Mouse (Mus musculus): ENCODE data around the gene Recql5. TPM values are rescaled to one million over a fixed set of nuclear protein-coding genes. Genes with fewer than 3 reads are reported as not detected.

The Recql5 gene
- polyA plus RNA-seq, 3 experiments from 2014 or later, result 18.2 to 30.3 (median 23.7) TPM

DNA sequence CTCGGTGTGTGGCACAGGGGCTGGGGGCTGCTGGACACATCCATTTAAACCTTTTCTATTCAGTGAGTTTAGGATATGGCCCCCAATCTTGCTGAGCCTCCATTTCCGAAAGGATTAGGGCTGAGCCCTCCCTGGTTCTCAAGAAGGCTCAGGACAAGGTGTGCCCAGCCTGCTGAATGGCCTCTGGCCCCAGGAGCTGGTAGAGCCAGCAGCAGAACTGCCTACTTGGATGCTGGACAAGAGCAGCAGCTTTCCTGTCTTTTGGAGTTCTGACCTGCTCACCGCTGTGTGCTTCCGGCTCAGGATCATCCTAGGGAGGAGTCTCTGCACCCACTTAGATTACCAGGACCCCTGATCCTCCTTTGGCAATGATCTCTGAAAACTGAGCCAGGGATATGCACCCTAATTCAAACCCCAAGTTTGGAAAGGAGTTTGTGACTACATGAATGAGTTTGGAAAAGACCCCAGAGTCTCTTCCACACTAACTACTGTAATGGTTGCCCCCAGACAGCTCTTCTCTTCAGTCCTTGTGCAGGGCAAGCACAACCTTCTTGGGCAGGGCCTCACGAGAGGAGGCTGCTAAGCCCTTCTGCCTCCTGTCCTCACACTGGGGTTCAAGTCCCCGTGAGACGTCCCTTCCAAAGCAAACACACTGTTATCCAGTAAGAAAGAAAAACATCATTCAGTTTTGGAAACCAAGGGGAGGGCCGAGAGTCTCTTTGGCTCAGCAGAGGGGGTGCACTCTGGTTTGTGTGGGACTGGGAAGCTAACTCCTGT, 32.5 kb downstream of the Recql5 start:
- ATAC-seq, result no peak

DNA sequence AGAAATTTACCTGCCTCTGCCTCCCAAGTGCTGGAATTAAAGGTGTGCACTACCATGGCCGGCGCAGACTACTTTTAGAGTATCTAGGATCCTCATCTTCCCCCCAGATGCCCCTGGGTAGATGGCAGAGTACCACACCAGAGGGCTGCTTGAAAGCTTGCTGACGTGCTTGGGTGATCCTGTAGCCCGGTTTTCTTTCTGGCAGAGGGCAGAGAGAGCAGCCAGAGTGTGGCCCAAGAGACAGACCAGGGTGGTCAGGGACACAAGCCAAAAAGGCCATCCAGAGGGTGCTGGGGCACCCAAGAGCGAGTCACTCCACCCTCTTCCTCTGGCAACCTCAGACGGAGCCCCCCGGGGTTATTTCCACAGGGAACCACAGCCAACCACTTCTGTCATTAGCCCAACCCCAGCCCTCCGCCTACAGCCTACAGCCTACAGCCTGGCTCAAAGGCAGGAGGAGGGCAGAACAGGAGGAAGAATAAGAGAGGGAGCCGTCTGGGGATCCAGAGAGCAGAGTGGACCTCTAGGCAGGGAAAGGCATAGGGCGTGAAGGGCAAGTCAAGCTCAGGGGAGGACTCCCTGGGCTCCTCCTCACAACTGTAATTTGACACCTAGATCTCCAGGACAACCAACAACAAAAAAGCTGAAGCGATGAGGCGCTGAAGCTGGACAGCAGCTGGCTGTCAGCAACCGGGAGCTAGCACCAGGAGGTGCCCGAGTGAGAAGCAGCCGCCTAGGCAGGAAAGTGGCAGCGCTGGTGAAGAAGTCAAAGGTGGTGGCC, 33.6 kb downstream of the Recql5 start, which contains the start of gene Smim5:
Smim5 (plus strand) TSS at position 481 of the 781 bp plus-strand sequence.
- no peak for ATAC-seq

DNA sequence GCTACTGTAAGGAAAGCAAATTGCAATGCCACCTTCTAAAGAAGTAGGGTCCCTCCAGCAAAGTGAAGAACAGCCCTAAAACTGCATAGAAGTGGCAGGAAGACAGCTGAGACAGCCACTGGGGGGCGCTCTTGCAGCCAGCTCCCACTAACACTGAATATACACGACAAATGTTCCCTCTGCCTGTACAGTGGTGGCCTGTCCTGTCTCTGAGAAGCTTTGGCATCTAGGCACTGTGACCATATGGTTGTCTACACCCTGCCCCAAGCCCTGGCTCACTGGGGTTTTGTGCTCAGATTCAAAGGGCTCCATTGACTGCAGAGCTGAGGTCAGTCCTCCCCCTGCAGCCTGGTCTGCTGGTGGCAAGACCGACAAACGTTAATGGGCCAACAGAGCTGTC, 34.4 kb downstream of the Recql5 start:
- ATAC-seq, result no peak

DNA sequence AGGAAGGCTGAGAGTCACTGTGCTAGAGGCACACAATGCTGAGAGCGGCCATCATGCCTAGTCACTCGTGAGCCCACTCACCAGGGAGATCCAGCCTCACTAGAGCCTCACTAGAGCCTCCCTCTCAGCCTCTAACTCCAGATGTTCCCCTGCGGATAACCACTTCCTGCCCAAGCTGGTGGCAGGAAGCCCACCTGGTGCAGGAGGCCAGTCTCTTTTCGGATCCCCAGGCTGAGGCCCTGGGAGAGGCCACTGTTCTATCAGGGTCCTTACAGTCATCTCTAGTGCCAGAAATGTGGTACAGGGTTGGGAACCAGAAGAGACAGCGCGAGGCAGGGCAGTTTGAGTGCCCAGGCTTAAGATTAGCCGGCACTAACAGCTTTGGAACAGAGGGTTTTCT, 34.8 kb downstream of the Recql5 start:
- no peak for ATAC-seq

DNA sequence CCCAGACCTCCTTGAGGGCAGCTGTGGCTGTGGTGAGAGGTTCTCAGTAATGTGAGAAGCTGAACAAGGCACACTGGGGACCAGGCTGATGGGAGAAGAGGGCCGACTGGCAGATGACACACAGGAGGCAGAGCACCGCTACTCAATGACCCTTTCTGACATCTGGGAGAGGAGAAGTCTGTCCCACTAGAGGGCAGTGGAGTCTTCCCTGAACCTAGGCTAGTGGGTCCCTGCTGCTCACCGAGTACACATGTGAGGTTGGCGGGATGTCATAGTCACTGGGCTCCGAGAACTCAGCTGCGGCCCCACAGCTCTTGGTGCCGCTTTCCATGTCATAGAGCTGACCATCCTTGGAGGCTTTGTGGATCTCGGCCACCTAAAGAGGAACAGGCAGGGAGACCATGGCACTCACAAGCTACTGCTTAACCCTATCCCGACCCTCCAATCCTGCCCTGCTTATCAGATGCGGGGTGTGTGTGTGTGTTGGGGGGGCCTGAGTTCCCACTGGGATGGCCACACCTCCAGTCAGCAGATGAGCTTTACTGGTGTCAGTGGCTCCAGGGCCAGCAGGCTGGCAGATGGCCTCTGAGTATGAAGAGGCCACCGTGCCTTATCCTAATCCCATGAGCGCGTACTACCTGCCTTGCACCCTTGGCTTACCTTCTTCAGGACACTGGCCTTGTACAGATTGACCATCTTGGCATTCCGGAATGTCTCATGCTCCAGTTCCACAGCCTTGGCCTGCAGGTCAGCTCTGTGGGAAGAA, 38.3 kb downstream of the Recql5 start:
- ATAC-seq, result no peak

DNA sequence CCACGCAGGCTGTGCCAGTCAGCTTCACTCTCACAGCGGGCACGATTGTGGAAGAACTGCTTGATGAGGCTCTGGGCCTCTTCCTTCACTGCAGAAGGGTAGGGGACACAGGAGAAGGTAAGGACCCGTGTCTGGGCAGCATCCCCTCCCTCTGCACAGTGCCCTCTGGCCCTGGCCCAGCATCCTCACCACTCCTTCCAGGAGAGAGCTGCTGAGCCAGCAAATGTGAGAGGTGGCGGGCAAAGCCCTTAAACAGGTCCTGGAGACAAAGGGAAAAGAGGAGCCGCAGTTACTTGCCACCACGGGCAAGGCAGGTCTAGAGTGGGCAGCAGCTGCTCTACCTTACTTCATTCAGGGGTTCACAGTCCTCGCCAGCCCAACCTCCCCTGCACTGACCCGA, 40.2 kb downstream of the Recql5 start:
- ATAC-seq, result no peak

DNA sequence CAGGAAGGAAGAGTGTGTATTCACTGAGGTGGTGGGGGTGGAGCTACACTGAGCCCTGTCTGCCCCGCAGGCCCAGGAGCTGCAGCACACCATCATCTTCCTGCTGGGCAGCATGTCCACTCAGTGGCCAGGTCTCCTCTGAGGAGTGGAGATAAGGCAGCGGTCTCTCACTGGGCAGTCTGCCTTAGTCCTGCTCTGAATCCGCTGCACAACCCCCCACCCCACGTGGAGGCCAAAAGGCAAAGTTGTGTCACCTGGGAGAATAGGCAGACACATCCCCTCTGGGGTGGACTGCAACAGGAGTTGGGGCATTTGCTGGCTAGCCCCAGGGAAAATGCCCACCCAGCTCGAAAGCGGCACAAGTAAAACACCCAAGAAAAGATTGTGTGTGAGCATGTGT, 41.1 kb downstream of the Recql5 start:
- ATAC-seq, result no peak

DNA sequence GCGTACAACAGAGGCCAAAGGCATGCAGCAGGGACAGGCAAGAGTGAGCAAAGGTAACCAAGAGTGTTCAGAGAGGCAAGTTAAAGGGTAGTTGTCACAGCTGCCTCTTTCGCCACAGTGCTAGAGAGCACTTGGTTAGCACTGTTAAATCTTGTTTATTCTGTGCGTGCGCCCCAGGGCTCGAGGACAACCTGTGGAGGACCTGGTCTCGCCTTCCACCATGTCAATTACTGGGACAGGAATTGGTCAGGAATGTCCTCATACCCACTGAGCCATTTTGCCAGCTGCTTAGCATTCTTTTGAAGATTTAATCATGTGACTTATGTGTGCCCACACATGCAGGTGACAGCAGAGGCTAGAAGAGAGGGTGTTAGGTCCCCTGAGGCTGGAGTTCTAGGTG, 44.1 kb downstream of the Recql5 start:
- ATAC-seq, result no peak

DNA sequence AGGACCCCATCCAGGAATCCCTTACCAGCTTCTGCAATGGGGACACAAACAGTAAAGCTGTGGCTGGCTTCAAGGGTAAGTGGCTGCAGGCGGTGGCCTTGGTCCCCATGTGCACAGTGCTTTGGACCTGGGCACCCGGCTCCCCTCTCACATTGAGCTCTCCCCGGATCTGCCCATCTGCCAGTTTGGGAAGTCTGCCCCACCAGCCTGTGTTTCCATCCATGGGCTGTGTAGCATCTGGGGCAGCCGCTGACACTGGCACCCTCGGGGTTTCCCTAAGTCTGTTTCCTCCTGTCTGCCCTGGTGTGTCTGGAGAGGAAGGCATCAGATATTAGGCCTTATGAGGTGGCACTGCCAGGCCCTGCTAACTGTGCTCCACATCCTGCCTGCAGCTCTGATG, 45.3 kb downstream of the Recql5 start:
- no peak for ATAC-seq

DNA sequence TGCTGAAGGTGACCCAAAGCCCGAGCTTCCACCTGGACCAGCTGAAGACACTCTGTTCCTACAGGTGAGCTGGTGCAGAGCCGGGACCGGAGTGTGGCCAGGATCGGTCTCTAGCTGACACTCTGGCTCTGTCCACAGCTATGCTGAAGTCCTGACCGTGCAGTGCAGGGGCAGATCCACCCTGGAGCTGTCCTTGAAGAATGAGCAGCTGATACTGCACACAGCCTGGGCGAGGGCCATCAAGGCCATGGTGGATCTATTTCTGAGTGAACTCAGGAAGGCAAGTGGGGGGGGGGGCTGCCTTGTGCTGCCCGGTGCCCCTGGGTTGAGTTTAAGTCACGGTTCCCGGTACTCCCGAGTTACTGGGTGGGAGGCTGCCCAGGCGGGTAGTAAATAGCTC, 46.8 kb downstream of the Recql5 start:
- ATAC-seq, result no peak

DNA sequence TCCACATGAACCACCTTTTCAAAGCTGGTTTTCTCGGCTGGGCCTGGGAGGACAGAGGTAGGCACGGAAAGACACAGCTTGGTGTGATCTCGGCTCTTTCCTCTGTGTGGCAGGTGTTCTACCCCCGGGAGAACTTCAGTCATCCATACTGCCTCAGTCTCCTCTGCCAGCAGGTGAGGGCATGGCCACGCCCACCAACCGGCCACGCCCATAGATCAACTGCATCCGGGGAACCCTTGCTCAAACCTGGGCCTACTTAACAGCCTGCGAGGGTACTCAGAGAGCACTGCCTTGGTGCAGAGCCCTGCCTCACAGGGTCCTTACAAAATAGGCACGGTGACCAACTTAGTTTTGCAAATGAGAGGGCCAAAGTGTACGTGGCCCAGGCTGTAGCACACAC, 48.0 kb downstream of the Recql5 start:
- no peak for ATAC-seq

DNA sequence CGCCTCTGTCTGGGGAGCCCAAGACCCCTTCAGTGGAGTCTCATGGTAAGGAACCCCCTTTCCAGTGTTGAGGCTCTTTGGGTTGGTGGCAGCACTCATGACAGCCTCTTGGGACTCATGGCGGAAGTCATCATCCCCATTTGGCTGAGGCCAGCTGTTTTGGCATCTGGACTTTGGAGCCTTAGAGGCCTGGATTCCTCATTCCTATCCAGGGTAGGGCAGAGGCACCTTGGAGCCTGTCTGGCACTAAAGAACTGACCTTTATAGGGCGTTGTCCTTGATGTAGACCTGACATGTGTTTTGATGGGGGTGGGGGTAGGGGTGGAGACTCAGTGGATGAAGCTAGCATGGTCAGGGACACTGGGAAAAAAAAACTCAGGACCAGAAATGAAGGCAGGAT, 48.9 kb downstream of the Recql5 start:
- ATAC-seq, result no peak

DNA sequence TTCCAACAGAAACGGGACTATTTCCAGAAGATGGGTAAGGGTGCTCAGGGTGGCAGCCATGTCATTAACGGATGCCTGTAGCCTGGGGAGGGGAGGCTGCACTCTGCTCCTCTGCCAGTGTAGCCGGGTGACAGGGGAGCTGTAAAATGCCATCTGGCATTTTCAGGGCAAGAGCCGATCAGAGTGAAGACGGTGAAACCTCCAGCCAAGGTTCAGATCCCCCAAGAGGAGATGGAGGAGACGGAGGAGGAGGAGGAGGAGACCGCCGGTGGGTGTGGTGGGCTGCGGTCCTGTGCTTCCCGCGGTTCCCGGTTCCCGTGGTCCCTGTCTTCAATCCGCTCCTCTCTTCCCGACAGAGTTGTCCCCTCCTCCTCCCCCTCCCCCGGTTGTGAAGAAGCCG, 50.0 kb downstream of the Recql5 start:
- ATAC-seq, result no peak

DNA sequence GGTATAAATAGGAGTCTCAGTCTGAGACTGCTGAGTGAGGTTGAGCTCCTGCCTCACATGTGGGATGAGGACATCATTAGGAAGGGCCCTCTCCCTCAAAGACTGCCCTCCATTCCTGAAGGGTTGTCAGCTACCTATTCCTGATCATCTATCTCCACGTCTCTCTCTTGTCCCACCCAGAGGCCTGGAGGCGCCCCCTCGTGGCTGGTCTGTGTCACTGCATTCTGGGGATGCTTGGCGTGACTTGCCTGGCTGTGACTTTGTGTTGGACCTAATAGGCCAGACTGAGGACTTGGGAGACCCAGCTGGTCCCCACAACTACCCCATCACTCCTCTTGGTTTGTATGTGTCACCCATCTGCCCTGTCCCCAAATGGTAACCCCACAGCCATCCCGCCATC, 52.3 kb downstream of the Recql5 start:
- no peak for ATAC-seq

DNA sequence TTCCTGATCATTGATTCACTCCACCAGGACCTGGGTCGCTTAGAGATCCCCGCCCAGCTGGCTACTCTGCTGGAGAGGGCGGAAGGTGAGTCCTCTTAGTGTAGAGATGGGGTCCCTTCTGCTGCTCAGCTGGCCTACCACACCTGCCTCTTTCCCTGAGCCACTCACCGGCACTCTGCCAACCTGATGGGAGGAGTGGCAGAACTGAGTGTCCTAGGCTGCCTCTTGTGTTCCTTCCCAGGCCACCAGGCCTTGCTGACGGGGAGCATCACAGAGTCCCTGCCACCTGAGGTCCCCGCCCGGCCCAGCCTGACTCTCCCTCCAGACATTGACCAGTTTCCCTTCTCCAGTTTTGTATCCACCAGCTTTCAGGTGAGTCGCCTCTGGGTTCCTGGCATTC, 55.2 kb downstream of the Recql5 start:
- no peak for ATAC-seq

DNA sequence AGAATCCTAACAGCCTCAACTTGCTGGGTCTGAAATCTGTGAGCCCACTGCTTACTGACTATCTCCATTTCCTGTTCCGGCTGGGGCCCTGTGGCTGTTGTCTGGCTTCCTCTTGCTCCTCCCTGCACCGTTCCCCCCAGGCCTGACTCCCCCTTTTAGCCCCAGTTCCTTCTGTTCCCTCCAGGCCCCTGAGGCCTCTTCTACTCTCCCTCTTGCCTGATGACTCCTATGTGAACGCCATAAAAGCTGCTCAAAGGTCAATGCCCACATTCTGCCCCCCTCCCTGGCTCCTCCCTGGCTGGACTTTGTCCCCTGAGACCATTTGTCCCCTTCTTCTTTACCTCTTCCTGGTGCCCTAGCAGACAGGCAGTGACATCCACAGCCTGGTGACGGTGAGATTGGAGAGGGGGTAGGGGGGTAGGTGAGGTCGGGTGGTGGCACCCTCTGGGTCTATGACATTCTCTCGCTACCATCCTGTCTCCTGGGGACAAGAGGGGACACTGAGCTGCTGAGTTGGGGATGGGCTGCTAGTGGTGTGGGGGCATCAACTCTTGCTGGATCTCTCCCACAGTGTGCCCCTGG, 56.0 kb downstream of the Recql5 start:
- no peak for ATAC-seq

DNA sequence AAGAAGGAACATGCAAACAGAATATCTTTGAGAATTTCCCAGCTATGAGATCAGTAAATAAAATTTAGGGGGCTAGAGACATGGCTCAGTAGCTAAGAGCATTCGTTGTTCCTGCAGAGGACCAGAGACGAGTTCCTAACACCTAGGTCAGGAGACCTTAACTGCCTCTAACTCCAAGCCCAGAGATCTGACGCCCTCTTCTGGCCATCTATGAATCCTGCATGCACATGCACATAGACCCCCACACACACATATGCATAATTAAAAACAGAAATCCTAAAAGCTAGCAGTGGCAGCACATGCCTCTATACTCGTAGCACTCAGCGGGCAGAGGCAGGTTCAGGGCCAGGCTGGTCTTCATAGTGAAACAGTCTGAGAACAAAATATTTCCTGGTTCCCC, 56.8 kb downstream of the Recql5 start:
- no peak for ATAC-seq

DNA sequence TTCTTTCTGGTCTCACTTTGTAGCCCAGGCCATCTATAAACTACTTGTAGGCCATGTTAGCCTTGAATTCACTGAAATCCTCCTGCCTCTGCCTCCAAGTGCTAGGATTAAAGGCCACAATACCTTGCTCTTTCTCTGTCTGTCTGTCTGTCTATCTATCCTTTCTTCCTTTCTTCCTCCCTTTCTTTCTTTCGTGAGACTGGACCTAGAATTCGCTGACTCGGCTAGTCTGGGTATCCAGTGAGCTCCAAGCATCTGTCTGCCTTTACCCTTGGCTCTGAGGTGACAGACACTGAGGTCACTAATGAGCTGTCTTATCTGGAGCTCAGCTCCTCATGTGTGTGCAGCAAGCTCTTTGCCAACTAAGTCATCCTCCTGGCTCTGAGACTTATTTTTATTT, 57.3 kb downstream of the Recql5 start:
- no peak for ATAC-seq

DNA sequence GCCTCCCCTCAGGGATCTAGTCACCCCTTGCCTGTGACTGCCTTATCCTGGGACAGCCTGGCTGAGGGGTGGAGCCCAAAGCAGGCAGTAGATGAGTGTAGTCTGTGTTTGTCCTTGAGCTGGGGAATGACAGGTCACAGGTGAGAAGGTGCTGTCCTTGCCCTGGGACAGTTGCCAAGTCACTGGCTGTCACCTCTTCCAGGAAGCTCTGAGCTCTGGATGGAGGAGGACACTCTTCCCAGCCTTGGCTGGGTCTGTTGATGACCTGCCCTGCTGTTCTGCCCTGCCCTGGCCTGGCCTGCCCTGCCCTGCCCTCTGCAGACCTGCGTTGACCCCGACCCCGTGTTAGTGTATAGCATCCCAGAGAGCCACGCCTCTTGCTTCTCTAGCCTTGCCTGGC, 60.8 kb downstream of the Recql5 start:
- no peak for ATAC-seq

DNA sequence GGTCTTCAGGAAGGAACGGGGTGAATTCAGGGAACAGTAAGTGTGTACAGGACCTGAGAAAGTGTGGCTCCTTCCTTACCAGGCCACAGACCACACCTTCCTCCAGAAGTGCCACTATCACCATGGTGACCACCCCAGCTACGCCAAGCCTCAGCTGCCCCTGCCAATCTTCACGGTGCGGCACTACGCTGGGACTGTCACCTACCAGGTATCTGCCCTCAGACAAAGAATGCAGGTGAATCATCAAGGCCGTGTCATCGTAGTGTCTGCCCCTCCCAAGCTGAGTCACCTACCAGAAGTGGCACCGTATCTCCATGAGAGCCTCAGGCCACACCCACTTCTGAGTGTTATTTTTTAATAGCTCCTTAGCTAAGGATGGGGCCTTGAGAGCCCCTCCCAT, 63.9 kb downstream of the Recql5 start:
- no peak for ATAC-seq

DNA sequence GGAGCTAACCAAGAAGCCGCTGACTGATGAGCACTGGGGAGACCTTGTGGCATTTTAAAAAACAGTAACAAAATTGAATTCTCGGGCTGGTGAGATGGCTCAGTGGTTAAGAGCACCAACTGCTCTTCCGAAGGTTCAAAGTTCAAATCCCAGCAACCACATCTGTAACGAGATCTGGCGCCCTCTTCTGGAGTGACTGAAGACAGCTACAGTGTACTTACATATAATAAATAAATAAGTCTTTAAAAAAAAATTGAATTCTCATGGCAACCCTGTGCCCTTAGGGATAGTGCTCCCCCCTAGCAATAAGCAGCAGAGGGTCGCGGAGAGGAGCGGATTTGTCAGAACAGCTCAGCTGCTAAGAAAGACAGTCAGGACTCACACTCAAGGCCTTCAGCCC, 69.4 kb downstream of the Recql5 start:
- ATAC-seq, result no peak

DNA sequence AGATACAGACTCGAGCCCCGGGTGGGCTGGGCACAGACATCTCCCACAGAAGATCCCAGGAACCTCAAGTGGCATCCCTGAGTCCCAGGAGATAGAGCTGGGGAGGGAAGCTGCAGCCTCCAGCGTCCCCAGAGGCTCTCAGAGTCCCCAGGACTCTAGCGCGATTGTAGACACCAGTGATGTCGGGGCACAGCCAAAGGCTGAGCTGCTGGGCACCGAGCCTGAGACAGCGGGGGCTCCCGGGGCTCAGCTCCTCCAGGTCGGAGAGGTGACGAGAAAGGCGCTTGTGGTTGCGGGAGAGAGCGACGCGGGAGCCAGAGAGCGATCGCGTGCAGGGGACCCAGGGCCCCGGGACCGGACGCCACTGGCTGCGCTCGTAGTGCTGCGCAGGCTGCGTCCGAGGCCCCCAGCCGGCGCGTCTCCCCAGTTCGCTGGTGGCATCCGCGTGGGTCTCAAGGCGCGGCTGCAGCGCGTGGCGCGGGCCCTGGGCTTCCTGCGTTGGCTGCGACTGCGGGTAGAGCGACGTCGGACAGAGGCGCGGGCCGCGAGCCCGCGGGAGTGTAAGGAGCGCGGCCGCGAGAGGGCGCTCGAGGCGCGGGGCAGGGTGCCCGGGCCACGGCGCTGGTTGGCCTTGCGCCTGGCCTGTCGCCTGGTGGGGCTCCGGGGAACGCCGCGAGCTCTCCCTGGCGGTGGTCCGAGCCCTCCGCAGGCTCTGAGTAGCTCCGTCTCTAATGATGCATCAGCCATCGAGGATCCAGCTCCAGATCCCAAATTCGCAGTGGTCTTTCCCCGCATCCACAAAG, 73.9 kb downstream of the Recql5 start:
- ATAC-seq, result peak; percentile 76
